Mouse (Mus musculus): ENCODE results near the gene Itpr2.

DNA sequence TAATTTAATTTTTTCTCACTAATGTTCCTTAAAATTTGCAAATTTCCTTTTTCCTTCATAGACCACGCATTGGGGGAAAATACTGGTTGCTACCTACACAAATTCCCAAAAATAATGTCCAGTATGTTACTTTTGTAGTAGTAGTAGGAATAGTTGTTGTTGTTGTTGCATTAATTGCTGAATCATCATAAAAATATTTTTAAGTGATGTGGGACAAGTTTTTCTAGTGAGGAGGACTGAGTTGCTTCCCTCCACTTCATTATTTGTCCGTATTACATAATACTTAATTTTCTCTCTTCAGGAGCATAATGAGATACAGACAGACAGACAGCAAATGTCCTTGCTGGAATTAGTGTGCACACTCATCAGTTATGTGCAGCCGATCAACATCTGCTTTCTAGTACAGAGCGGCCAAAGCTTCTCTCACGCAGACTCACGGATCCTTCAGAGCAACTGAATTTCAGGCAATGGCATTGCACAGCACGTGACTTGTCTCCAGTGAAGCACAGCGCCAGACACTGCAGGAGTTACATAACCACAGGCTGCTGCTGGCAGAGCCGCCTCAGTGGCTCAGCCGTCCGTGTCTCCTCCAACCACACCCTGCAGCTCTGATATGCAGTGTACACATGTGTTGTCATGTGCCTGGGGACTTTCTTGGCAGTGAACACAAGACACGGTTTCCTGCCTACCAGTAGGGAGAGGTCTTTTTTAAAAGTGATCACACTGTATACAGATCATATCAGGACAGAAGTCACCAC, 231.1 kb downstream of the Itpr2 start:
- TF ChIP-seq CTCF (IDR thresholded peaks at IDR 0.05; ENCODE audit: control insufficient read depth, insufficient read depth, insufficient read length), result no peak
- TF ChIP-seq CEBPB (IDR thresholded peaks at IDR 0.05; ENCODE audit: low read depth), result peak; percentile 11
- peak; percentile 39 for TF ChIP-seq MYOD1 (IDR thresholded peaks at IDR 0.05; ENCODE audit: control insufficient read depth, insufficient read length, low read depth)
- peak; percentile 92 for TF ChIP-seq USF1 (IDR thresholded peaks at IDR 0.05; ENCODE audit: low read depth)

All from C2C12 (cell line).